ENCODE assay signal across 9 mouse cellular contexts in the genomic region with DNA sequence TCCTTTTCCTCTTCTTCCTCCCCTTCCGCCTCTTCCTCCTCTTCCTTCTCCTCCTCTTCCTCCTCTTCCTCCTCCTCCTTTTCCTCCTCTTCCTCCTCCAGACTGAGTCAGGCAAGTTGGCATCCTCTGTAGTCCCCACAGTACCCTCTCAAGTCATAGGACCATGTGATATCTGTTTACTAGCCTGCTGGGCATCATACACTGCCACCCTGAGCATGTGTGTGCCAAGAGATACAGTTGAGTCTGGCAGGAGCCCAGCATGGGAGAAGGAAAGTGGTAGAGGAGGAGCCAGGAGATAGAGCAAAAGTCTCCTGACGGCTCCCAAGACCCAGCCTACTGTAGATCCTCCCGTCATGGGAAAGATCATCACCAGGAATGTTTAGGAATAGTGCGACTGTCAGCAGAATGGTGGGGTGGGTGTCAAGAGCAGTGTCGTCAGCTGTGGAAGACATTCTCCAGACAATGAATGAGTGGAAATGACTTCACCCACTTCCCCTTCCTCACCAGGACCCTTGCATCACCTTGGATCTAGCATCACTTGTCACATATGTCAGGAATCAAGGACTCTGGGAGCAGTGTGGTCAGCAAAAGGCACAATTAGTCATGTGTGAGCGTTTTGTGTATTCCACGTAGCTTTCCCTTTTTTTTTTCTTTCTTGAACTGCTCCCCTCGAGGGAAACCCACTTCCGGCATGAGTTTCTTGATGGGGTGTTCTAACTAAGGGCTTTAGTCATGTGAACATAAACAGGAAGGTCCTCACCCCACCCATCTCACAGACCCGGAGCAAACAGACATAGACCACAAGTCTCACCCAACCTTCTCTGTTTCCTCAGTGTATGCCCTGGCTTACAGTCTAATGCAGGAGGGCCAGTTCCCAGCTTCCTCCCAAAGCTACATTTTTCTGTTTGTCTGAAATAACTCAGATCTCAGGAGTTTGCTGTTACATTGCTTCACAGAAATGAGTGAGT.
DNase-seq lines count a peak whose midpoint lies in the region; ATAC-seq lines count a peak whose summit lies in the region.
"Had no signal": no experiment of that assay in that cellular context is flagged by ENCODE, and none has a peak within 500 bp of the region (broad histone marks: within the 10 kb centered on the region; RNA-seq: fewer than 3 reads in every experiment).

No protein-coding gene starts in this region.

- no peak overlapping the region for H3K9ac ChIP-seq in heart, embryonic 16.5 days (ENCODE audit: low read length)
- no peak overlapping the region for H3K9ac ChIP-seq in forebrain, embryonic 14.5 days (ENCODE audit: low read length)
- H3K9ac ChIP-seq: hindbrain, embryonic 12.5 days had no signal

- DNase-seq in 3T3-L1 (ENCODE audit: low read depth, low spot score): peak; percentile 50
- peak; percentile 60 to 61 for DNase-seq in B cell, adult 2 months
- peak; percentile 48 to 51 for DNase-seq in lung, postnatal 4 days
- DNase-seq in forebrain, embryonic 14.5 days (ENCODE audit: low spot score): no peak
- no peak for DNase-seq in left cerebral cortex, adult 8-10 months (ENCODE audit: low spot score in 2 of 2)
- DNase-seq in kidney, postnatal 4 days: no peak

- H3K27ac ChIP-seq in heart, embryonic 16.5 days (ENCODE audit: low read length): peak overlapping the region; percentile 67
- H3K27ac ChIP-seq in forebrain, embryonic 14.5 days (ENCODE audit: low read depth, low read length): no peak overlapping the region
- H3K27ac ChIP-seq: hindbrain, embryonic 12.5 days had no signal

- H3K4me2 ChIP-seq in heart, embryonic 16.5 days (ENCODE audit: low read depth, low read length): no peak overlapping the region
- no peak overlapping the region for H3K4me2 ChIP-seq in forebrain, embryonic 14.5 days (ENCODE audit: low read length)
- H3K4me2 ChIP-seq: hindbrain, embryonic 12.5 days had no signal

- no peaks in the 10 kb centered on the region for H3K36me3 ChIP-seq in heart, embryonic 16.5 days (ENCODE audit: control insufficient read depth, insufficient read depth)
- H3K36me3 ChIP-seq in forebrain, embryonic 14.5 days (ENCODE audit: control insufficient read depth, insufficient read depth, low read length): no peaks in the 10 kb centered on the region
- H3K36me3 ChIP-seq: hindbrain, embryonic 12.5 days had no signal

- ATAC-seq in heart, embryonic 16.5 days (replicated peaks; ENCODE audit: extremely low read depth, insufficient read depth, low FRiP score): peak; percentile 65
- ATAC-seq in forebrain, embryonic 14.5 days: no peak
- ATAC-seq: midbrain, embryonic 16.5 days had no signal

- peaks cover 21% of the 10 kb centered on the region for H3K4me1 ChIP-seq in heart, embryonic 16.5 days (ENCODE audit: control insufficient read depth, insufficient read depth, low read length)
- H3K4me1 ChIP-seq in forebrain, embryonic 14.5 days (ENCODE audit: control insufficient read depth, insufficient read depth, low read length): no peaks in the 10 kb centered on the region

- WGBS in heart, embryonic 16.5 days: 36% methylated on average over 10 of the region's 10 CpGs
- WGBS in forebrain, embryonic 14.5 days: 89% methylated on average over 10 of the region's 10 CpGs

- no peak overlapping the region for H3K4me3 ChIP-seq in heart, embryonic 16.5 days (ENCODE audit: low read length)
- no peak overlapping the region for H3K4me3 ChIP-seq in forebrain, embryonic 14.5 days (ENCODE audit: low read depth, low read length)
- H3K4me3 ChIP-seq: hindbrain, embryonic 12.5 days had no signal

- no peaks in the 10 kb centered on the region for H3K27me3 ChIP-seq in heart, embryonic 16.5 days (ENCODE audit: control insufficient read depth, insufficient read depth, low read length)
- H3K27me3 ChIP-seq in forebrain, embryonic 14.5 days (replicated peaks; ENCODE audit: control insufficient read depth, insufficient read depth, low read length): no peaks in the 10 kb centered on the region
- H3K27me3 ChIP-seq: hindbrain, embryonic 12.5 days had no signal

- H3K9me3 ChIP-seq in heart, embryonic 16.5 days (replicated peaks; ENCODE audit: control insufficient read depth, low read length): no peaks in the 10 kb centered on the region
- H3K9me3 ChIP-seq in forebrain, embryonic 14.5 days (replicated peaks; ENCODE audit: control insufficient read depth, low read length): no peaks in the 10 kb centered on the region

Comparison
In these comparisons a context has a peak if more than half of its experiments do, and no peak if none do; other contexts are left out.
1. DNase-seq: peak in 3T3-L1 (single experiment), B cell, adult 2 months (2 of 2) and lung, postnatal 4 days (2 of 2); none in forebrain, embryonic 14.5 days (single experiment), left cerebral cortex, adult 8-10 months (0 of 2) and kidney, postnatal 4 days (0 of 2).